Mouse (Mus musculus): ENCODE measurements around the gene Il17c.

GRCm38 (mm10) chr8:122433269-122433905 lies 11.6 kb downstream of the Il17c start:
- TF ChIP-seq POLR2A (IDR thresholded peaks at IDR 0.05; ENCODE audit: control insufficient read depth, low read depth, low read length) (no peak), CTCF (IDR thresholded peaks at IDR 0.05; ENCODE audit: control insufficient read depth, insufficient read depth, insufficient replicate concordance, low read depth, low read length) (no peak)

Data from testis, adult 2 months (tissue).